Mouse (Mus musculus) liver, embryonic 14.5 days (tissue): ENCODE data around the gene Exosc5.

Experiments used
- CTCF ChIP-seq: IDR thresholded peaks from 2 replicates; pipeline ENCODE4 v1.5.1; 2016; ENCODE audit warnings: antibody characterized with exemption, low read depth, control low read depth
- EP300 ChIP-seq: IDR thresholded peaks from 2 replicates; pipeline ENCODE4 v1.6.1; 2016; ENCODE audit warnings: antibody characterized with exemption, low read depth

DNA sequence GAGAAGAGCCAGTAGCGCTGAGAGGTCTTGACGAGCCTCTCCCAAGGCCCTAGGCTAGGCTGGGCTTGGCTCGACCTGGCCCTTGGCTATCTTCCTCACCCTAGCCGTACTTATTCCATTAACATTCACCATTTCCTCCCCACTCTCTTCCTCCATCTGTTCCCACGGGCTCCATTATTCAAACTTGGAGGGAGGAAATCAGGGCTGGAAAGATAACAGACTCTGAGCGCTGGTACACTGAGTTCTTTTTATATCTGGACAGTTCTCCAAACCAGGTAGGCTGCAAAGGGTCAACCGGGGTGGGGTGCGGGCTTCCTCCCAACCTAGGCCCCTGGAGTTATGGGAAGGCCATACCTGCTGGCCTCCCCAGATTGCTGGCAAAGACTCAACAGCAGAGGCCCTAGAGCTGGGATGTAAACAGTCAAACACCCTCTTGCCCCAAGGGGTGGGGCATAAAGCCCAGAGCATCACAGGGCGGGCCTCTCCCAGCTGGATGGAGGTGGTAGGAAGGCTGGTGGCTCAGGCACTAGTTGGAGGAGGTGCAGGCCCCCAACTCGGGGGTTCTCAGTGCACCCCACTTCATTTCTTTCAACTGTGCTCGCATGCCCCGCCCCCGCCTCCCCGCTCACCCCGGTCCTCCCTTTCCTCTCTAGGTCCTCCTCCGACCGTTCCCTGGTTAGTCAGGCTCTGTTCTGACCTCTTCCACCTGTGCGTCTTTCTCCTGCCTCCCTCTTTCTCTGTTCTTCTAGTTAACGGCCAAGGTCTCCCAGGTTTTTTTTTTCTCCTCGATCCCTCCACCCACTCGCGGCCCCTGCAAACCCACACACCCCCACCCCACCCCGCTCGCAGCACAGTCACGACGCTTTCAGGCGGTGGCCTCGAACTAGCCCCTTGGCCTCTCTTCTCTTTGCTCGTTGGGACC lies 32.2 kb upstream of the Exosc5 start, which contains the start of gene B3gnt8:
- TF ChIP-seq CTCF (no peak), EP300 (no peak)
